Mouse (Mus musculus): ENCODE results near the gene Myom3.

DNA sequence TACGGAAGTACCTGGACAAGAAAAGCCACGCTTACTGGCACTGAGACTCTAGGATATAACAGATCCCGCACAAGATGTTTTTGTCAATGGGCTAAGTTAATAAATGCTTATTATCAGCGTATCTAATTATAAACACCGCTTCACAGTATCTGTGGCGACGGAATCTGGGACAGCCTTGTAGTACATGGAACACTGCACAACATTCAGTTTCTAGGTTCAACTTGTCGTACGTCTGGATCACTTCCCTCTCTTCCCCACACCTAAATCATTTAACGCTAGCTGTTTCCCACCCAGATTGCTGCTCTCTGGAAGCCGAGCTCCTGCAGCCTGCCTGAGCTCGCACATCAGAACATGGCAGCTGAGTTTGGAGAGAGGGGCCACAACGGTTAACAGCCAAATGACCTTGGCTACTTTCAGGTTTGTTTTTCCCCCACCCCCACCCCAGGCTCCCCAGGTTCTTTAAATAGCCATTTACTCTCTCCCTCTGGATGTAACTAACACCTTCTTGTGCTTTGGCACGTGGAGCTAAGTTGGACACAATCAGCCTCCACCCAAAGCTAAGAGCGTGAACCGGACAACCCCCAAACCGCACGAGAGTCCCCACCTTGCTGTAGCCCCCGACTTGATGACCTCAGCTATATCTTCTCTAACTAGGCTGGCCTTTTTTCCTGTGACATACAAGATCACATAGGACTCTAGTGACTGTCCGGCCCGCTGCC, 79.9 kb downstream of the Myom3 start:
- TF ChIP-seq MAFK (IDR thresholded peaks at IDR 0.05; ENCODE audit: borderline replicate concordance, low read depth, low read length) = no peak
- TF ChIP-seq GABPA (IDR thresholded peaks at IDR 0.05; ENCODE audit: low read depth, low read length) = no peak
- TF ChIP-seq GATA1 (IDR thresholded peaks at IDR 0.05; ENCODE audit: low read depth, low read length) = no peak
- no peak for TF ChIP-seq POLR2A (IDR thresholded peaks at IDR 0.05; ENCODE audit: control insufficient read depth in 1 of 2, insufficient read depth in 1 of 2, low read depth in 1 of 2, low read length in 2 of 2, poor library complexity in 1 of 2)
- no peak for TF ChIP-seq TBP (IDR thresholded peaks at IDR 0.05; ENCODE audit: low read depth, low read length)
- no peak for TF ChIP-seq MYB (IDR thresholded peaks at IDR 0.05; ENCODE audit: low read depth, low read length)
- no peak for TF ChIP-seq MYC (IDR thresholded peaks at IDR 0.05; ENCODE audit: low read depth, low read length)
- TF ChIP-seq SIN3A (IDR thresholded peaks at IDR 0.05; ENCODE audit: low read length) = no peak
